Mouse (Mus musculus): ENCODE results near the gene Zfp280c. TPM values are rescaled to one million over a fixed set of nuclear protein-coding genes. Genes with fewer than 3 reads are reported as not detected.

The Zfp280c gene
- polyA plus RNA-seq (2017; shearing (Covaris generic)) = 17.2 TPM

DNA sequence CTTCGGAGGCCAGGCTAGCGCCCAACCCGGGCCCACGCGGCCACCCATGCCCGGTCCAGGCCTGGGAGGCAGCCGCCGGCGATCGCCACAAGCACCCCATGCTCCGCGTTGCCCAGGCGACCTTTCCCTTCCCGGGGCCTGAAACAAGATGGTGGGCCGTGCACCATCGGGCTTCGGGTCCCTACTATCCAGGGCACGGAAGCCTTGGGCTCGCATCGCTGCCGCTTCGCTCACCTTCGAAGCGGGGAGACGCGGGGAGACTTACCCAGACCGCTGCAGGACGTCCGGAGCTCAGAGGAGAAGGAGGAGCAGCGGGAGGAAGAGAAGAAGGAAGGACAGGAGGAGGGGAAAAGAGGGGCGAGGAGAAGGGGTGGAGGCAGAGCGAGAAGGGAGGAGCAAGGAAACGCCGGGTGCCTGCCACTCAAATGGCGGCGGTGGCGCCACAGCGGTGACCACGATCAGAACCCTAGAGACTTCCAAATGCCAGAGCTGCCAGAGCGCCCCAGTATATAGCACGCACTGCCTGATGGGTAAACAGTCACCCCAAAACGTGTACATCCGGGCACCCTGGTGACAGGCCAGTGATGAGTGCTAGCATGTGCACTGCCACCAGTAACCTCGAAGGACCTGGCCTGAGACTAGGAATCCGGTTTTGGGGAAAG, at the start of gene Zfp280c:
TSS of gene Zfp280c (minus strand) at position 406 of the 662 bp plus-strand sequence.

DNA sequence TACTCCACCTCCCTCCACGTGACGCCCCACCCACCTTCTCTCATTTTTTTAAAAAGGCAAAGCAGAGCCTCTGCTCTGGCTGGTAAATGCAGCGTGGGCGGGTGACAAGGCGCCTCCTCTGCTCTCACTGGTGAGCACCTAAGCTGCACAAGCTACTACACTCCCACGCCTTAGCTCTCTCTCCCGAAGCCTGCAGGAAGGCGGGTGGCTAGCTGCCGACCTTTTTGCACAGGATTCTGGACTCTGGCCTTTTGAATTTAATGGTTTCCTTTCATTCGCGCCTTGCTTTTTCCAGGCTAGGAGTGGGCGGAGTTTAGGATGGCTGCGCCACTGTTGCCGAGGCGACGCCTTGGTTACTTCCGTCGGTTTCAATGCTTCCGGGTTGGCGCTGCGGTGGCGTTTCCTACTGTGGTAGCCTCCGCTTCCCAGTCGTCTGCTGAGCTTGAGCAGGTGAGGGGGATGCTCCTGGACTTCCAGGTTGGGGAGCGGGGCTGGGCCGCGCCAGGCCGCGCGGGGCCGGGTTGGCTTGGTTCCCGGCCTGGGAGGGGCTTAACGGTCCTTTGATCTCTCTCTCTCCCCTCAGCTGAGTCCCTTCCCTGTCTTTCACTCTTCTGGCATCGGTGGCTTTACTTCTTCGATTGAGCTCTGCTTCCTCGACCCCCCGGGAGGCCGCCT, 29.2 kb upstream of the Zfp280c start, which contains the start of gene Slc25a14:
TSS of gene Slc25a14 (plus strand) at position 35 of the 675 bp plus-strand sequence.

DNA sequence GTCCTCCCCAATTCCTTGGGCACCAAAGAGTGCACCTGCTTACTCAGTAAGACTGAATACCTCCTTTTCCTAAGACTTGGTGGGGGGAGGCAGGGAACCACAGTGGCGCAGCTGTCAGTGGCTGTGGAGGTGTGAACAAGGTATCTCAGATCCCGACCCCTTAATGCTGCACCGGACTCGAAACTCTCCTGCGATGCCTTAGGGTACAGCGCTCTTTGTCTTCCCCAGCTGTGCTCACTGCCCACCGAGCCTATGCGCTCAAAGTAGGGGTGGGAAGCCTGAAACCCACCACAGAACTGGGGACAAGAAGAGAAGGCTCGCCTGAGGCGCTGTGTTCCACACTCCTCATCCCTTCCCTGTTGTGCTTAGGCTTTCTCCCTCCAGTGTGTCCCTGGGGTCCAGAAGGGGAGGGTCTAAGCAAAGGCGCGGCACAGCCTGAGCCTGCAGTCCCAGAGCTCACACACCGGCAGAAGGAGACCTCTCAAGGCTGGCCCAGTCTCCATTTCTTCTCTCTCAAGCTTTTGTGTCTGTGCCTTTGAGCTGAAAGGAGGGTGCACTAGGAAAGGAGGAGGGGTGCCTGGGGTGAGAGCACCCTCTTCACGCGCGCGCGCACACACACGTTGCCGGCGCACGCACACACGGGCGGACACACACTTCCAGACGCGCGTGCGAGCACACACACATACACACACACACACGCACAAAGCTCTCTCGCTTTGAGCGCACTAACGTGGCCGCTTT, 75.3 kb downstream of the Zfp280c start, which contains the start of gene Rab33a:
TSS of gene Rab33a (plus strand) at position 478 of the 741 bp plus-strand sequence.

DNA sequence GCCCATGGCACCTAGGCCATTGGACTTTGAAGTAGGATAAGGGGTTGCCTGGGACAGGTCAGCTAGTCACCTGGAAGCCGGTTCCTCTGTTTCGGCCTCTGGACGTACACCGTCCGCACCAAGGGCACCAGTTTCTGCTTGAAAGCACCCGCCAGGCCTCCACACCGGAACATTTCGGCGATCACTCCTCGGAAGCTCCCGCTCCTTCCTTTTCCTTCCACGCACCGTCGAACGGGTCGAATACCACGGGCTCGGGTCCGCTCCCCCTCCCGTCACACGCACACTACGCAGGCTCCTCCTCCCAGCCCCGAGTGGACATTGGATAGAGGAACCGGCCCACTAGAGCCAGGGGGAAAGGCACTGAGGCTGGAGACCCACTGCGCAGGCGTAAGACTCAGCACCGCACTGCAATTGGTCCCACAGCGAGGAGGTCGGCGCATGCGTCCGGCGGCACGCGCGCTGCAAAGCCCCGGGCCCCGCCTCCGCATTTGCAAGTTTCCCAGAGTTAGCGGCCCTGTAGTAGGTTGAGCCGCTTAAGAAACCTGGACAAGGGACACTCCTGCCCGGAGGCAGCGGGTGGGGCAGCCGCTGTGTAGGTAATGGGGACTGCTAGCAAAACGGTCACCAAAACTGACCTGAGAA, 81.0 kb downstream of the Zfp280c start, which contains the start of gene Aifm1:
TSS of gene Aifm1 (minus strand) at position 398 of the 642 bp plus-strand sequence.

Other genes starting within 250 kb of the Zfp280c start
- gene Elf4, start 131.4 kb downstream of the Zfp280c start, polyA plus RNA-seq (2017; shearing (Covaris generic)) = 22.2 TPM
- 56.1 TPM for gene Aifm1, start 80.9 kb downstream of the Zfp280c start, polyA plus RNA-seq (2017; shearing (Covaris generic))
- gene Rab33a, start 75.2 kb downstream of the Zfp280c start, polyA plus RNA-seq (2017; shearing (Covaris generic)) = 1.2 TPM
- 12.6 TPM for gene Slc25a14, start 28.9 kb upstream of the Zfp280c start, polyA plus RNA-seq (2017; shearing (Covaris generic))
- not detected for gene Gpr119, start 80.0 kb upstream of the Zfp280c start, polyA plus RNA-seq (2017; shearing (Covaris generic))
- gene Rbmx2, start 100.5 kb upstream of the Zfp280c start, polyA plus RNA-seq (2017; shearing (Covaris generic)) = 24.5 TPM

Measured in CD4-positive, CD25-positive, alpha-beta regulatory T cell, adult 9 weeks (primary cell).